Comparison of ENCODE assay signal across 24 mouse cellular contexts in genomic region chr4:59047222-59047621, GRCm38 (mm10). TPM values are rescaled to one million over a fixed set of nuclear protein-coding genes. Genes with fewer than 3 reads are reported as not detected.
"Had no signal": no experiment of that assay in that cellular context is flagged by ENCODE, and none has a peak within 500 bp of the region (broad histone marks: within the 10 kb centered on the region; RNA-seq: fewer than 3 reads in every experiment).

No protein-coding gene starts in this region.

- ATAC-seq: liver, postnatal 0 days; midbrain, embryonic 13.5 days; midbrain, embryonic 15.5 days had no signal

- H3K4me1 ChIP-seq: liver, embryonic 15.5 days; midbrain, embryonic 13.5 days; midbrain, embryonic 15.5 days; neural tube, embryonic 12.5 days; stomach, embryonic 15.5 days had no signal

- DNase-seq: liver, postnatal 0 days; lung, embryonic 14.5 days; lung, postnatal 10 days; lung, postnatal 4 days; retina, postnatal 1 day; right cerebral cortex, adult 18-20 months; right cerebral cortex, postnatal 25 days; thymus, adult 2 months; thymus, postnatal 25 days; thymus, postnatal 4 days had no signal

- H3K9ac ChIP-seq: liver, embryonic 15.5 days; liver, postnatal 0 days; lung, embryonic 14.5 days; midbrain, embryonic 13.5 days; midbrain, embryonic 15.5 days; neural tube, embryonic 12.5 days; stomach, embryonic 15.5 days had no signal

- H3K27me3 ChIP-seq: liver, embryonic 15.5 days; megakaryocyte, embryonic 14.5 days; midbrain, embryonic 13.5 days; midbrain, embryonic 15.5 days; neural tube, embryonic 12.5 days; stomach, embryonic 15.5 days had no signal

- H3K9me3 ChIP-seq: liver, embryonic 15.5 days; midbrain, embryonic 13.5 days; midbrain, embryonic 15.5 days; neural tube, embryonic 12.5 days; stomach, embryonic 15.5 days had no signal

- H3K36me3 ChIP-seq: liver, embryonic 15.5 days; midbrain, embryonic 15.5 days; neural tube, embryonic 12.5 days; stomach, embryonic 15.5 days had no signal

- H3K4me2 ChIP-seq: liver, embryonic 15.5 days; lung, embryonic 14.5 days; midbrain, embryonic 11.5 days; midbrain, embryonic 13.5 days; midbrain, embryonic 15.5 days; neural tube, embryonic 12.5 days; stomach, embryonic 15.5 days had no signal

- H3K27ac ChIP-seq: liver, embryonic 15.5 days; midbrain, embryonic 13.5 days; midbrain, embryonic 15.5 days; neural tube, embryonic 12.5 days; stomach, embryonic 15.5 days; stomach, postnatal 0 days had no signal

- H3K4me3 ChIP-seq: liver, embryonic 15.5 days; megakaryocyte, embryonic 14.5 days; midbrain, embryonic 13.5 days; midbrain, embryonic 15.5 days; neural tube, embryonic 12.5 days; stomach, embryonic 15.5 days had no signal

RNA-seq across cellular contexts. Expression of gene Gm20503, which starts 44.2 kb away (rescaled TPM):
- total RNA-seq: midbrain, postnatal 0 days; monocyte, adult 5-6 weeks; neutrophil, adult 5-6 weeks had no signal
- polyA plus RNA-seq: spleen, adult 2 months; testis, adult 2 months; thymus, adult 2 months; urinary bladder, adult 2 months had no signal
